Mouse (Mus musculus): ENCODE data around the gene Fam171a1.
"Not testable (repeated sequence)": the region's sequence is repeated elsewhere in the genome, so short reads cannot be mapped to it uniquely, and the experiment has no call there.

The Fam171a1 gene

GRCm38 (mm10) chr2:3174890-3175289 is 60.9 kb downstream of the Fam171a1 start:
- no peak for DNase-seq

DNA sequence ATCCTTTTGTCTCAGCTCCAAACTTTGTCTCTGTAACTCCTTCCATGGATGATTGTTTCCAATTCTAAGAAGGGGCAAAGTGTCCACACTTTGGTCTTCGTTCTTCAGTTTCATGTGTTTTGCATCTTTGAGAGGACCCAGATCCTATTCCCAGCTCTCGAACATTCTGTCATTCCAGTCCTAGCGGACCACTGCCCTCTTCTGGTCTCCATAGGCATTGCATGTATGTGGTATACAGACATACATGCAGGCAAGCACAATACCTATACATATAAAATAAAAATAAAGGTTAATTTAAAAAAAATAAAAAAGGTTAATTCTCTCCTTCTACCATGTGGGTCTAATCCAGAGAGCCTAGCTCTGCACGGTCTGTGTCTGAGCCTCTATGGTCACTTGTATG is 62.0 kb downstream of the Fam171a1 start:
- DNase-seq: not testable (repeated sequence)

DNA sequence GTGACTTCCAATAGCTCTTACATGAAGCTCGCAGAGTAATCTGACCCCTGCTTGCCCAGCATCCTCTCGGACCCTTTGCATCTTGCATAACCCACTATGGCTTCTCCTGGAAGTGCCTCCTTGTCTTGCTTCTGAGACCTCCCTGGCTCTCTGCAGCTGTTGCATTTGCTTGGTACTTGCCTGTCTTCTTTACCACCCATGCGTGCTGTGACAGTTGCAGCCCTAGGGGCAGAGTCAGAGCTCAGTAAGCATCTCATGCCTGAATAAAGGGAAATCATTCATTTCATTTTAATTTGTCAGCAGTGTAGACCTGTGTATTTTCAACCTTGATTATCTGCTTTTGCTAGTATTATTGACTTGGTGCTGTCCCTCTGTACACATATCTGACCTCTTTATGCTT is 62.7 kb downstream of the Fam171a1 start:
- no peak for DNase-seq

DNA sequence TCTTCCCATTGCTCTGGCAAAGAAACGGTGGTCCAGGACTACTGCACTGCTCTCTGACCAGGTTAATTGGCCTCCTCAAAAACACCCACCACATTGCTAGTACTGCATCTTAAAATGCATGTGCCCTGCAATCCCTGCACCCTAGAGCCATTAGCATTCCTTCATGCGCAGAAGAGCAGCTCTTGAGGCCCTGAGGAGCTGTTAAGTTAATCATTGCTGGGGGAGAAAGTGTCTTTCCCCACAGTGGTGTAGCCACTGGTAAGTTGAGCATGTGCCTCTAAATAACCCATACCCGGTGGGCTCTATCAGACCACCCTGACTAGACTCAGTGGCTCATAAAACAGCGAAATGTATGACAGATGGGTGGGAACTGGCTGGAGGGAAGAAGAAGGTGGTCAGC is 66.5 kb downstream of the Fam171a1 start:
- no peak for DNase-seq

- no peak for DNase-seq
Measured at GRCm38 (mm10) chr2:3183656-3184055, 69.6 kb downstream of the Fam171a1 start.

DNA sequence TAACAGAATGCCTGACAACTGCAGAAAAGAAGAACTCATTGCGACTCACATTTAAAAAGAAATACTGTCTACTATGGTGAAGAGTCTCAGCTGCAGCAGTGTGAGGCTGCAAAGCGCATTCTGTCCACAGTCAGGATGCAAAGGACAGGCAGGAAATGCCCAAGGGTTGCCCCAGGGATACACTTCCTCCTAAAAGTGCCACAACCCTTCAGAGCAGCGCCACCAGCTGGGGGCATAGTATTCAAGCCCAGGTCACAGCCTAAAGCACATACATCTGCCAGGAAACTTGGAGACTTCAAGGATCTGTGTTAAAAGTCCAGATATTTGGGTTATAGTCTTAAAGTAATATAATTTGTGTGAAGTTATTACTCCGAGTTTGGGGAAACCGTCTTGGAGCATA is 71.3 kb downstream of the Fam171a1 start:
- no peak for DNase-seq

- no peak for DNase-seq
Measured at GRCm38 (mm10) chr2:3188745-3189475, 74.9 kb downstream of the Fam171a1 start.

DNA sequence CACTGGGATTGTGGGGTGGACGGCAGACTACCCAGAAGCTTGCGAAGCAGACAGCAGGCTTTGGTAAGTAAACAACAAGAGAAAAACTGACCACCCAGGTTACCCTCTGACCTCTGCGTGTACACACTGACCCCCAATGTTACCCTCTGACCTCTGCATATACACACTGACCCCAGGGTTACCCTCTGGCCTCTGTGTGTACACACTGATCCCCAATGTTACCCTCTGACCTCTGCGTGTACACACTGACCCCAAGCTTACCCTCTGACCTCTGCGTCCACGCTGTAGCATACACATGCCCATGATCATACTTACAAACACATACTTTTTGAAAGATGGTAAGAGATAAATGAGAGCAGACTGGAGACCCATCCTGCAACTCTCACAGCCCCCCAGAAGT is 77.1 kb downstream of the Fam171a1 start:
- no peak for DNase-seq

- DNase-seq: no peak
Measured at GRCm38 (mm10) chr2:3195511-3195910, 81.5 kb downstream of the Fam171a1 start.

- DNase-seq: no peak
Measured at GRCm38 (mm10) chr2:3200422-3200821, 86.4 kb downstream of the Fam171a1 start.

DNA sequence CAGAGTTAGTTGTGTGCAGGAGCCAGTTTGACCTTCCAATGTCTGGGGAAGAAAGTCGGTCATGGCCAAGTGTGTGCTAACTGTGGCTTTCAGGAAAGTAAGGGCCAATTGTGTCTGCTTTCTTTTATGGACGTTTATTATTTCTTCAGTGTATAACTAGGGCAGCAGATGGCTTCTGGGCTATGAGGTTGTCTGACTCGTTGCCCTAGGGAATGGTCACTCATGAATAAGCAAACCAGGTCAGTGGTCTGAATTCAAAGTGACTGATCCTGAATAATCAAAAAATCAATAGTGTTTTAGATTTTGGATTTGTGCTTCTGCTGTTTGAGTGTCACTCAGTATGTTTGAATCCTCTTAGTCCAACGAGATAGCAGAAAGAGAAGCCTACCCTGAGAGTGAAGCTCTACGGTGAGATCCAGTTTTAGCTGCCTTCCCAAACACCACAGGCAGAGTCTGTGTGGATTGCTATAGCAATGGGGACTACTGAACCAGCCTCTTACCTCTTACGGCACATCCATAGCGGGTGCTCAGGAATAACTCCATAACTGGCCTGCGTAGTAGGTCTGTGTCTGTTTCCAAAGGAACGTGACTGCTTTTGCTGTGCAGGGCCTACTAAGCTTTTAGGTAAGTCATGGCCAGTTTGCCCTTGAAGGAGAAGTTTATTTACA is 93.1 kb downstream of the Fam171a1 start:
- no peak for DNase-seq

DNA sequence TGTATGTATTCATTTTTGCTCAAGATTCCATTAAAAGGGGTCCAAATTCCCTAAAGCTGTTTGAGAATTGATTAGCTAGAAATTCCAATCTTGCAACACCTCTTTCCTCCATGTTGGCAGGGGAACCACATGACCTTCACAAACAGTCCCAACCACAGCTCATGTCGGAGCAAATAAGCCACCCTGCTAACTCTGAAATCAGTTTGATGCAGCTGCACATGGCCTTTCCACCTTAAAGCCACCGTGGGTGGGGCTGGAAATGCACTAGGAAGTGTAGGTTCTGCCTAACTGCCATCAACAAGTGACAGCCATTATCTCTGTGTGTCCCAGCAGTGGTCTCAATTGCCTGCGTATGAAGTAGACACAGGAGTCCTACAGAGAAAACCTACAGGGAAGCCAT is 101.5 kb downstream of the Fam171a1 start:
- no peak for DNase-seq

DNA sequence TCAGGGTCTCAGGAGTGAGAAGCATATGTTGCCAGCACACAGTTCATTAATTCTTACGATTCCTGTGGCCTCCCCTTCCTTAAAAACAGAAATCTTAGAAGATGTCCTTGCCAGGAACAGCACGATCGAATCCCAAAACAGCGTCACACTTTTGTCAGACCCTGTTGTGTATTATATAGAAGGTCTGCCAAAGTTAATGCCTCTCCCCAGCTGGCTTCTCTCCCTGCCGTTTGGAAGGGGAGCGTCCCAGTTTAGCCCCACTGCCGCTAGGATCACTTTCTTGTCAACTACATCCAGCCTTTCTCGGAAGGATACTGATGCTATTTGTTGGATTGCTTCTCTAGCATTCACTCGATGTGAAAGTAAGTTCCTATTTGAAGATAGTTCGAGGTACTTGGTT is 102.6 kb downstream of the Fam171a1 start:
- DNase-seq: no peak

DNA sequence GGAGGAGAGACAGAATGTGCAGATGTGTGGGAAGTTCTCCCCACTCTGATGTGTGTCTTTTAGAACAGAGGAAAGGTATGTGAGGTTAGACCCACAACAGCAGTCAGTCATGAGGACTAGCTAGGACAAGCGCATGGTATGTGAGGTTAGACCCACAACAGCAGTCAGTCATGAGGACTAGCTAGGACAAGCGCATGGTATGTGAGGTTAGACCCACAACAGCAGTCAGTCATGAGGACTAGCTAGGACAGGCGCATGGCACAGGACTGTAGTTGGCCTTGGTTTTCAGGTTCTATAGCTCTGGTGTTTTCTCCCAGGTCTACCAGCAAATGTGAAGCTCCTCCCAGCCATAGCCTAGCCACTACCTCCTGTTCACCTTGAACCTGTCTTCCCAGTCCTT is 103.6 kb downstream of the Fam171a1 start:
- DNase-seq: not testable (repeated sequence)

DNA sequence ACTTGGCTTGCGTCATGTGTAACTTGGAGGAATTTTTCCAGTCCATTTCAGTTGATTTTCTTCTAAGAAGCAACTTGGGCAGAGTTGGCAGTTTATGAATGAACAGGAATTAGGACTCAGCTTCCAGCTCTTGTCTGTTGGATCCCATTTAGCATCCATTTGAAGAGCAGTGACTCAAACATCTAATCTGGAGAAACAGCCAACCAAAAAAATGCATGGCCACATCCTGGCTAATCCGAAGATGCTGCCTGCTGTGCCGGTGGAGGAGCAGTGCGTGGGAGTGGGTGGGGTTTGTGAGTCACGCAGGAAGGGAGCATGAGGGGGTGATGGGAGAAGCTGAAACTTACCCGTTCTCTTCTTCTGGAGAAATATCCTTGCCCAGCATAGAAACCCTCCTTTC is 104.2 kb downstream of the Fam171a1 start:
- DNase-seq: peak; percentile 72

- no peak for DNase-seq
Measured at GRCm38 (mm10) chr2:3228475-3228874, 114.5 kb downstream of the Fam171a1 start.

DNA sequence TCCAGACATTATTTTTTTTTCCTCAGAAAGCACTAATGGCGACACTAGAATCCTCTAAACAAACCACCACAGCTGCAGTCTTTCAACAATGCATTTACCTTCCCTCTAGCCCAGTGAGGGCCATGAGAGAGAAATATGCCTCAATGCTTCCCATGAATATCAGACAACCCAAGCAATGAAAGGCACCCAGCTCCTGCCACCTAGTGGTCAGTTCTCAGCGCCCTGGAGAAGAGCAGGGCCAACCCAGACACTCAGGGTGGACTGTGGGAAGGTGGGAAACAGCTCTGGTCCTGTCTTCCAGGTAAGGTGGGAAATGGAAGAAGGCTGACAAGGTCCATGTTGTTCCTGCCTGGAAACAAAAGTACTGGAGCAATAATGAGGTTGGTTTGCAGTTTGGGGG is 115.0 kb downstream of the Fam171a1 start:
- DNase-seq: peak; percentile 68

GRCm38 (mm10) chr2:3239255-3239654 is 125.2 kb downstream of the Fam171a1 start:
- DNase-seq: no peak

- DNase-seq: no peak
Measured at GRCm38 (mm10) chr2:3244251-3244650, 130.2 kb downstream of the Fam171a1 start.

GRCm38 (mm10) chr2:3251309-3251708 is 137.3 kb downstream of the Fam171a1 start:
- DNase-seq: no peak

DNA sequence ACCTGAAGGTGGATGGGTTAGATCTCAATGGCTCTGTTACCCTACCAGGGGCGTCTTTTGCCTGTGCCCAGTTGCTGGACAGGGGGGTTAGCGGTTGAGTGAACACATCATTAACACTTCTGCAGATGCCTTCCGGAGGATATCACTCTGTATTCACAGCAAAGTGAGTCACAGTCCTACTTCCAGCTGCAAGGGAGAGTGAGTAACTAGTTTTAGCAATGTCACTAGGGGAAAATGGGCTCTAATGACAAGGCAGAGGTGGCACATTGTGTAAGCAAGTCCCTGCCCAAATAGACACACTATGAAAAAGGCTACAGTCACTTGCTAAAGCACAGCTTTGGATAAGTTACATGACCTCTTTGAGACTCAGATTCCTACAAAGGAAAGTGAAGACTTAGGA is 152.4 kb downstream of the Fam171a1 start:
- DNase-seq: no peak

GRCm38 (mm10) chr2:3267879-3268278 is 153.9 kb downstream of the Fam171a1 start:
- no peak for DNase-seq

- no peak for DNase-seq
Measured at GRCm38 (mm10) chr2:3273349-3273748, 159.3 kb downstream of the Fam171a1 start.

DNA sequence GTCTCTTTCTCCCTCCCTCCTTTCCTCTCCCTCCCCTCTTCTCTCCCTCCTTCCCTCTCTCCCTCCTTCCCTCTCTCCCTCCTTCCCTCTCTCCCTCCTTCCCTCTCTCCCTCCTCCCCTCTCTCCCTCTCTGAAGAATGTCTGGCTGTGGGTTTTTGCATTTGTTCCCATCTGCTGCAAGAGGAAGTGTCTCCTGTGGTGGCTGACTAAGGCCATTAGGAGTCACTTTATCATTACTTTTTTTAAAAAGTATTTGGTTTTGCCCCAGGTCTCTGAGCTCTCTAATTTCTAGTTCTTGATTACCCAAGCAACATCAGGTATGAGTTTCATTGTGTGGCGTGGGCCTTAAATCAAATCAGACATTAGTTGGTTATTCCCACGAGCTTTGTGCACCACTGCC is 162.1 kb downstream of the Fam171a1 start:
- no peak for DNase-seq

All from layer of hippocampus, adult 9-11 months (tissue).